Mouse (Mus musculus) olfactory bulb, adult 2 months (tissue): ENCODE data around the gene Csnk2a2.

Experiments
- CTCF ChIP-seq: fragments of 200-500 bp; IDR thresholded peaks from 2 replicates; pipeline ENCODE4 v1.5.1; 2012; ENCODE audit warnings: low read depth, mild to moderate bottlenecking, low read length, moderate library complexity; ENCODE audit not compliant: insufficient read depth
- POLR2A ChIP-seq: fragments of 200-500 bp; IDR thresholded peaks from 2 replicates; pipeline ENCODE4 v1.6.1; 2012; ENCODE audit warnings: mild to moderate bottlenecking, low read depth, low read length, moderate library complexity; ENCODE audit not compliant: insufficient read depth

DNA sequence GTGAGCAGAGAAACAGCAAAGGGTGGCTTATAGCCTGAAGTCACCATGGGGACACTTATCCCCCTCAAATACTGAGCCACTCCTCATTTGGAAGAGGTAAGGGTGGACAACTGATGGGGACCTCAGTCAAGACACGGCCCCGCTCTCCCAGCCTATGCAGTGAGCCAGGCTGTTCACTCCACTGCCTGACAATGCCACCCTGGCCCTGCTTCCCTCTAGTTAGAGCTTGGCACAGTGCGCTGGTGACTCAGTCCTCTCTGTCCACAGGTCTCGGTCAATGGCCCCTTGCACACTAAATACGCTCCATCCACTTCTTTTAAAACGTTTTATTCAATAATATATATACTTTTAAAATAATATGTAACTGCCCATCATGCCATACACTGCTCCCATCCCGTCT, 42.2 kb downstream of the Csnk2a2 start:
- TF ChIP-seq CTCF: no peak
- TF ChIP-seq POLR2A: no peak
